Mouse (Mus musculus): ENCODE measurements around the gene Tm9sf3. TPM values are rescaled to one million over a fixed set of nuclear protein-coding genes. Genes with fewer than 3 reads are reported as not detected.
"Not testable (repeated sequence)": the region's sequence is repeated elsewhere in the genome, so short reads cannot be mapped to it uniquely, and the experiment has no call there.

The Tm9sf3 gene
- total RNA-seq (2021): 100 to 1,000 TPM; 141 to 142 TPM

DNA sequence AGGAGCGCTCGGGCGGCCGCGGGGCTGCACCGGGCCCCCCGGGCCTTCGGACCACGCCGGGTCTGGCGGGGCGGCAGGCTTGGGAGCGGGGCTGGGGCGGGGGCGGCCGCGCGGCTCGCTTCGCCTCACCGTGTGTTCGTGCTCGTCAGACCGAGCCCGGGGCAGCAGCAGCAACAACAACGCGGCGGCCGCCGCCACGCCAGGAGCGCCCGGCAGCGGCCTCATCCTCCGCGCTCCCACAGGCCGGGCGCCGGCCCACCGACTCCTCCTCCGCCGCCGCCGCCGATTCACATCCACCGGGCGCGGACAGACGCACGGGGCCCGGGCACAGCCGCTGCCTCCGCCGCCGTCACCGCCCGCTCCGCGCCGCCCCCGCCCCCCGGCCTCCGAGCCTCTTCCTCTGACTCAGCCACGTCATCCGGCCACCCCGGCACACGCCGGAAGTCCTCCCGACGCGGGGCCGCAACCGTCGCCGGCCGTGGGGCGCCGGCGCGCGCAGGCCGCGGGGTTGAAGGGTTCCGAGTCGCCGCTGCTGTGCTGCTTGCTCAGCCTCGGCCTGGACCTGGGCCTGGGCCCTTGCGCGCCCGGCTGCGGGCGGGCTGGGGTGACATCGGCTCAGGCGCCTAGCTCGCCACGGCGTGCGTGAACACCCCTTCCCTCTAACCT lies at the start of gene Tm9sf3:
Gene Tm9sf3, minus strand, starts transcription at position 368 of the 666 bp plus-strand sequence.
- peak; percentile 79 to 94 for DNase-seq (ENCODE audit: extremely low spot score in 1 of 2, low spot score in 2 of 2)
- intact Hi-C loops (cut with DNase I): loop anchor here (10.0 kb wide), 1 partner anchor 491 kb away; no protein-coding TSS in a partner anchor

DNA sequence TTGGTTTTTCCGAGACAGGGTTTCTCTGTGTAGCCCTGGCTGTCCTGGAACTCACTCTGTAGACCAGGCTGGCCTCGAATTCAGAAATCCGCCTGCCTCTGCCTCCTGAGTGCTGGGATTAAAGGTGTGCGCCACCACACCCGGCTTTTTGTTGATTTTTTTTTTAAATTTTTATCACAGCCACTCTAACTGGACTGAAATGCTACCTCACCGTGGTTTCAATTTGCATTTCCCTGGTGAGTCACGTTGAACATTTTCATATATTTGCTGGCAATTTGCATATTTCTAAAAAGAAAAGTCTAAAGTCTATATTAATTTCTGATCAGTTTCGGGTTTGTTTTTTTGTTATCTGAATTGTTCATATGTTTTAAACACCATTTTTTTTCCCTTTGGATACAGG lies 48.8 kb upstream of the Tm9sf3 start:
- intact Hi-C loops (cut with DNase I); DNase-seq (ENCODE audit: extremely low spot score in 1 of 2, low spot score in 2 of 2): not testable (repeated sequence)

GRCm38 (mm10) chr19:41312027-41312426 lies 48.2 kb upstream of the Tm9sf3 start:
- intact Hi-C loops (cut with DNase I): no loop called here
- no peak for DNase-seq (ENCODE audit: extremely low spot score in 1 of 2, low spot score in 2 of 2)

DNA sequence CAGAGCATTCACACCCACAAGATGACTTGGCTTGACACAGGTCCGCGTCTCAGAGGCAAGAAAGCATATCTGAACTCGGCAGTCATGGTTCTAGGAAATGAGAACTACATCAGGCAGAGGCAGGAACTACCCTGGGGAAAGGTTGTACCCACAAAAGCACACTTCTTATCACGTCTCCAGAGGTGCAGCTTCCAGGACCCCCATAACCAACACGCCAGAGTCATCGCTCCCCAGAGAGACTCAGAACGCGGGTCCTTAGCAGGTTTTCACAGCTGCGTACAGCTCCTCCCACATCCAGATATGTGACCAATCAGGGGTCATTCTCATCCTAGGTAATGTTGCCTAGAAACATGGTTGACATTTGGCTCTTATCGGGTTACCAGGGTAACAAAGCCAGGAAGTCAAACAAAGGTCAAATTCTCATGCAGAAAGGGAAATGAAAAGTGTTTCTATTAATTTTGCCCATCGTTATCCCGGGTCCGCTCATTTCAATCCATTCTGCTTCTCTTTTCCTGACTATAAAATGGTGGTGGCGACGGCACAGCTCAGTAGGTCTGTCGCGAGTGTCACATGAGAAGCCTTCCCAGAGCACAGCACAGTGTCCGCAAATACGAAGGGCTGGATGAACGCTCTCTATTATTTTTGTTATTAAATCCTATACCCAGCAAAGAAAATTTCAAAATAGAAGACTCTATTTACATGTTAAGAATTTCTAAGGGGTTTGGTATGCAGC lies 47.3 kb upstream of the Tm9sf3 start:
- no peak for DNase-seq (ENCODE audit: extremely low spot score in 1 of 2, low spot score in 2 of 2)

GRCm38 (mm10) chr19:41303933-41304332 lies 40.1 kb upstream of the Tm9sf3 start:
- DNase-seq (ENCODE audit: extremely low spot score in 1 of 2, low spot score in 2 of 2): no peak
- intact Hi-C loops (cut with DNase I): no loop called here

More for the DNA sequence above, 47.3 kb upstream of the Tm9sf3 start:
- intact Hi-C loops (cut with DNase I): no loop called here

- no peak for DNase-seq (ENCODE audit: extremely low spot score in 1 of 2, low spot score in 2 of 2)
- intact Hi-C loops (cut with DNase I): no loop called here
Measured at GRCm38 (mm10) chr19:41303433-41303832, 39.6 kb upstream of the Tm9sf3 start.

GRCm38 (mm10) chr19:41301856-41302255 lies 38.1 kb upstream of the Tm9sf3 start:
- DNase-seq (ENCODE audit: extremely low spot score in 1 of 2, low spot score in 2 of 2): no peak
- intact Hi-C loops (cut with DNase I): no loop called here

DNA sequence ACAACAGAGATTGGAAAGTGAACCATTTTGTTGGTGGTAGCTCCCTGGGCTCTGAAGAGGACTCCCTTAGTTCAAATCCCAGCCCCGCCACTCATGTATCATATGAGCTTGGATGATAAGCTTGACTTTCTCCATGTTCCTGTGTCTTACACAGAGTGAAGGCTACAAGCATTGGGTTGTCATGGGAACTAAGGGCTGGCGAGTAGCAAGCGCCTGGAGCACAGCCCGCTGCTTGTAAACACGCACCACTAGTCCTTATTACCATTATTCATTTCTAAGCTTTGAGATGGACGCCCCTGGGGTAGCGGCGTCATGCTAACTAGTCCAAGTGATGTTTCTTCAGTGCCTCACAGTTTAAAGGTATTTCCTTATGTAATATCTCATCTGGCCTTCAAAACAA lies 35.6 kb upstream of the Tm9sf3 start:
- intact Hi-C loops (cut with DNase I): no loop called here
- no peak for DNase-seq (ENCODE audit: extremely low spot score in 1 of 2, low spot score in 2 of 2)

GRCm38 (mm10) chr19:41290952-41291619 lies 27.3 kb upstream of the Tm9sf3 start:
- DNase-seq (ENCODE audit: extremely low spot score in 1 of 2, low spot score in 2 of 2): no peak
- intact Hi-C loops (cut with DNase I): no loop called here

DNA sequence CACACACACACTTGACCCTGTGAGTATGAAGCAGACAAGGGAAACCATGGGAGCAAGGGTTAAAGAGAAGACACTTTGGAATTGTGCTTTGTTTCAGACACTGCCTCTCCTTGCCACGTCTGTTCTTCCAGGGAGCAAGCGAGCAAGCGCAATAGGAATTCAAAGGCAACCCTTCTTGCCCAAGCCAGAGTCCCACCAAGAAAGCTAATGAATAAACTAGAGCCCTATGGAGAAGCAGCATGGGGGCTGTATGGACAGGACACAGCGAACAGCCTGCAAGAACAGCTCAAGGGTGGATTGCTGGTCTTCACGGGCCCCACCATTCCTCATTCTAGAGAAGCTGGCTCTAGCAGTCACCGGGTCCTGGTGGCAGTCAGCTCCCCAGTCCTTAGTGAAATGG lies 24.8 kb upstream of the Tm9sf3 start:
- no peak for DNase-seq (ENCODE audit: extremely low spot score in 1 of 2, low spot score in 2 of 2)
- intact Hi-C loops (cut with DNase I): no loop called here

DNA sequence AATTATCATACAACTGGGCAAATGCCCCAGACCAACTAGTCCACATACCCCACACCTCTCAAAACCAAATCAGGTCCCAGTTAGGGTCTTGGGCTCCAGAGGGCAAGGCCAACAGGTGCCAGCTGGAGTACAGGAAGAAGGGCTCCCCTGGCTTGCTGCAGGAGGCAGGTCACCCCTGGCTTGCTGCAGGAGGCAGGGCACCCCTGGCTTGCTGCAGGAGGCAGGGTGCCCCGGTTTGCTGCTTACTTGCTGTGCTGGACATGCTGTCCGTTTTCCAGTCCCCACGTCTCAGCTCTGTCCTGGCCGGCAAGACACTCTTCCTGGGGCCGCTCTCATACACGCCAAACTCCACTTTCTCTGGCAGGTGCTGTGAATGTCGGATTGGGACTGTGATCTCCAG lies 23.4 kb upstream of the Tm9sf3 start:
- intact Hi-C loops (cut with DNase I): no loop called here

GRCm38 (mm10) chr19:41284515-41284914 lies 20.7 kb upstream of the Tm9sf3 start:
- intact Hi-C loops (cut with DNase I): no loop called here

More for the DNA sequence above, 23.4 kb upstream of the Tm9sf3 start:
- DNase-seq (ENCODE audit: extremely low spot score in 1 of 2, low spot score in 2 of 2): no peak

GRCm38 (mm10) chr19:41282718-41283117 lies 18.9 kb upstream of the Tm9sf3 start:
- intact Hi-C loops (cut with DNase I): no loop called here
- DNase-seq (ENCODE audit: extremely low spot score in 1 of 2, low spot score in 2 of 2): no peak

More at GRCm38 (mm10) chr19:41284515-41284914, 20.7 kb upstream of the Tm9sf3 start:
- DNase-seq (ENCODE audit: extremely low spot score in 1 of 2, low spot score in 2 of 2): no peak

GRCm38 (mm10) chr19:41282216-41282615 lies 18.4 kb upstream of the Tm9sf3 start:
- intact Hi-C loops (cut with DNase I): no loop called here

GRCm38 (mm10) chr19:41279724-41280244 lies 16.0 kb upstream of the Tm9sf3 start:
- DNase-seq (ENCODE audit: extremely low spot score in 1 of 2, low spot score in 2 of 2): no peak

More at GRCm38 (mm10) chr19:41282216-41282615, 18.4 kb upstream of the Tm9sf3 start:
- no peak for DNase-seq (ENCODE audit: extremely low spot score in 1 of 2, low spot score in 2 of 2)

DNA sequence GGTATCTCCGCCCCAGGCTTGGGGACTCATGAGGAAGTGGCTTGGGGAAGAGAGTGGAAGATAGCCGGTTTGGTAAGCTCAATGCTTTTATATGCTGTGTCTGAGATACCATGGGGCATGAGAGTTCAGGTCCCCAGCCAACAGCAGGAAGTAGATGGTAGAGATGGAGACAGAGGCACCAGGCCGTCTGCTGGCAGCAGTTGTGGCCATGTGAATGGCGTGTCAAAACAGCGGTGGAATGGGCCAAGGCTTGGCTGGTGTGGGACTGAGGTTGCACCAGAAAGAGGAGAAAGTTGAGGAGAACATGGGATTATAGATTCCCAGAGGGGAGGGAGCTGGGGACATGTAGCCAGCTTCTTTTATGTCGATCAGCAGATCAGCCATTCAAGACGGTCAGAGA lies 14.8 kb upstream of the Tm9sf3 start:
- no peak for DNase-seq (ENCODE audit: extremely low spot score in 1 of 2, low spot score in 2 of 2)
- intact Hi-C loops (cut with DNase I): no loop called here

More at GRCm38 (mm10) chr19:41279724-41280244, 16.0 kb upstream of the Tm9sf3 start:
- intact Hi-C loops (cut with DNase I): no loop called here

- intact Hi-C loops (cut with DNase I): no loop called here
Measured at GRCm38 (mm10) chr19:41275588-41275987, 11.8 kb upstream of the Tm9sf3 start.

GRCm38 (mm10) chr19:41270906-41271305 lies 7.1 kb upstream of the Tm9sf3 start:
- no peak for DNase-seq (ENCODE audit: extremely low spot score in 1 of 2, low spot score in 2 of 2)
- intact Hi-C loops (cut with DNase I): no loop called here

More at GRCm38 (mm10) chr19:41275588-41275987, 11.8 kb upstream of the Tm9sf3 start:
- DNase-seq (ENCODE audit: extremely low spot score in 1 of 2, low spot score in 2 of 2): no peak

DNA sequence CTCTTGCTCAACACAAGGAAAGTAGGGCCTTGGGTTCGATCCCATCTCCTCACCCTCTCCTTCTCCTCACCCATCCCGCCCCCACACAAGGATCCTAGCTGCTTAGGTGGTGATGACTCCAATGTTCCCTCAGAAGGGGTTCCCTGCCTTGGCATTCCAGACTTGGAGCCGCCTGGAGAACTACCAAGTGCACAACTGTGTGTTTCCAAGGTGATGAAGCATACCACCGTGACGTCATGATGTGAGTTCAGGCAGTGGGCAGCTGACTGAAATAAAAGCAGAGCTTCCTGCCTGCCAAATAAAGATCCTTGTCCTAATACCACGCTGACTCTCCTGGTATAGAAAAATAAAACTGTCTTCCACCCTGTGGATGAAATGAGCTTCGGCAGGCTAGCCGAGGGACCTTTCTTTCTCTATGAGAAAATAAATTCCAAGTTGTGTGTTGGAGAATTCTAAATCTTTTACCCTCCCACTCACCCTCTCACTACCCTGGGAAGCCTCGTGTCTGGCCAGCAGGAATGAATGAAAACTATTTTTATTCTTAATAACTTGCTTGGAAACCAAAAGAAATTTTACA lies 6.4 kb upstream of the Tm9sf3 start:
- peak; percentile 44 to 66 for DNase-seq (ENCODE audit: extremely low spot score in 1 of 2, low spot score in 2 of 2)
- intact Hi-C loops (cut with DNase I): no loop called here

Data from left cerebral cortex, postnatal 10 days (tissue).